In genomic region chr8:106463795-106464194, GRCm38 (mm10) we compare ENCODE assay signal across 50 mouse cellular contexts. TPM values are rescaled to one million over a fixed set of nuclear protein-coding genes. Genes with fewer than 3 reads are reported as not detected.
"Had no signal": no experiment of that assay in that cellular context is flagged by ENCODE, and none has a peak within 500 bp of the region (broad histone marks: within the 10 kb centered on the region; RNA-seq: fewer than 3 reads in every experiment).

No protein-coding gene starts in this region.

- H3K4me3 ChIP-seq: heart, adult 2 months; heart, embryonic 10.5 days; heart, embryonic 12.5 days; heart, embryonic 13.5 days; heart, embryonic 15.5 days; hindbrain, embryonic 10.5 days; hindbrain, embryonic 12.5 days; hindbrain, embryonic 13.5 days; hindbrain, embryonic 15.5 days; intestine, embryonic 15.5 days; kidney, embryonic 15.5 days; layer of hippocampus, adult 2 months; left cerebral cortex, adult 2 months had no signal

- DNase-seq: heart, postnatal 10 days; heart, postnatal 36 days; kidney, adult 11 months; kidney, adult 18-20 months; kidney, adult 2 months; kidney, adult 8-10 months; kidney, adult 9 months; kidney, postnatal 10 days; kidney, postnatal 14 days; kidney, postnatal 25 days; kidney, postnatal 36 days; kidney, postnatal 4 days; layer of hippocampus, adult 9-11 months; layer of hippocampus, postnatal 36 days had no signal

- H3K27ac ChIP-seq: heart, adult 2 months; heart, embryonic 13.5 days; heart, embryonic 15.5 days; hindbrain, embryonic 10.5 days; hindbrain, embryonic 12.5 days; hindbrain, embryonic 13.5 days; hindbrain, embryonic 14.5 days; hindbrain, embryonic 15.5 days; hindbrain, postnatal 0 days; intestine, embryonic 15.5 days; kidney, embryonic 15.5 days; kidney, postnatal 0 days; layer of hippocampus, adult 2 months; left cerebral cortex, adult 2 months had no signal

- H3K4me1 ChIP-seq: hindbrain, embryonic 12.5 days; hindbrain, embryonic 13.5 days; hindbrain, embryonic 15.5 days; intestine, embryonic 15.5 days had no signal

- ATAC-seq: hindbrain, embryonic 16.5 days; hindbrain, postnatal 0 days; inflammation-experienced regulatory T-cells, adult 6 months; intestine, embryonic 15.5 days; intestine, embryonic 16.5 days; intestine, postnatal 0 days had no signal

- H3K4me2 ChIP-seq: heart, embryonic 11.5 days; heart, embryonic 12.5 days; heart, embryonic 13.5 days; heart, embryonic 15.5 days; hindbrain, embryonic 12.5 days; hindbrain, embryonic 13.5 days; hindbrain, embryonic 14.5 days; hindbrain, embryonic 15.5 days; intestine, embryonic 15.5 days; kidney, embryonic 15.5 days had no signal

- H3K27me3 ChIP-seq: heart, embryonic 12.5 days; heart, embryonic 13.5 days; heart, embryonic 15.5 days; hindbrain, embryonic 12.5 days; hindbrain, embryonic 13.5 days; hindbrain, embryonic 15.5 days; intestine, embryonic 15.5 days; kidney, embryonic 15.5 days had no signal

- H3K9me3 ChIP-seq: heart, embryonic 10.5 days; heart, embryonic 13.5 days; heart, embryonic 15.5 days; hindbrain, embryonic 10.5 days; hindbrain, embryonic 12.5 days; hindbrain, embryonic 13.5 days; hindbrain, embryonic 15.5 days; intestine, embryonic 15.5 days; kidney, embryonic 15.5 days had no signal

- H3K9ac ChIP-seq: heart, embryonic 12.5 days; heart, embryonic 13.5 days; heart, embryonic 15.5 days; hindbrain, embryonic 12.5 days; hindbrain, embryonic 13.5 days; hindbrain, embryonic 14.5 days; hindbrain, embryonic 15.5 days; intestine, embryonic 15.5 days; kidney, embryonic 15.5 days had no signal

- H3K36me3 ChIP-seq: heart, embryonic 10.5 days; heart, embryonic 12.5 days; heart, embryonic 13.5 days; heart, embryonic 15.5 days; hindbrain, embryonic 10.5 days; hindbrain, embryonic 12.5 days; hindbrain, embryonic 13.5 days; hindbrain, embryonic 15.5 days; intestine, embryonic 15.5 days; kidney, embryonic 15.5 days had no signal

RNA-seq across cellular contexts. Expression of gene 6030452D12Rik, which starts 36.5 kb away (rescaled TPM):
- total RNA-seq: heart, adult 2 months; heart, adult 8-10 months; heart, postnatal 10 days; heart, postnatal 36 days; hematopoietic stem cell, adult 5-6 weeks; hindbrain, postnatal 0 days; layer of hippocampus, adult 18-20 months; layer of hippocampus, adult 2 months; layer of hippocampus, adult 8-10 months; layer of hippocampus, postnatal 10 days; layer of hippocampus, postnatal 14 days; layer of hippocampus, postnatal 25 days; layer of hippocampus, postnatal 36 days; left cerebral cortex, adult 18-20 months; left cerebral cortex, adult 2 months; left cerebral cortex, adult 8-10 months had no signal
- polyA plus RNA-seq: heart, adult 2 months; heart, embryonic 10.5 days; heart, embryonic 11.5 days; heart, embryonic 12.5 days; heart, embryonic 13.5 days; heart, embryonic 14.5 days; heart, embryonic 15.5 days; hindbrain, embryonic 10.5 days; hindbrain, embryonic 11.5 days; hindbrain, embryonic 12.5 days; hindbrain, embryonic 13.5 days; hindbrain, embryonic 14.5 days; hindbrain, embryonic 15.5 days; hindbrain, embryonic 16.5 days; hindbrain, postnatal 0 days; inflammation-experienced regulatory T-cells, adult 6 months; intestine, embryonic 14.5 days; intestine, embryonic 15.5 days; intestine, embryonic 16.5 days; intestine, postnatal 0 days; kidney, adult 2 months; kidney, embryonic 14.5 days; kidney, embryonic 15.5 days; kidney, embryonic 16.5 days; kidney, postnatal 0 days; large intestine, adult 2 months had no signal

RNA-seq across cellular contexts. Expression of gene Cdh3, which starts 46.9 kb away (rescaled TPM):
- total RNA-seq: hematopoietic stem cell, adult 5-6 weeks; layer of hippocampus, adult 2 months had no signal
- polyA plus RNA-seq: inflammation-experienced regulatory T-cells, adult 6 months had no signal
